Mouse (Mus musculus) lung, embryonic 14.5 days (tissue): ENCODE data around the gene Fam78a. TPM values are rescaled to one million over a fixed set of nuclear protein-coding genes. Genes with fewer than 3 reads are reported as not detected.

Experiments used
- ATAC-seq: fragments of 200-750 bp; cut with Nextera tagmentation; 2 replicates; pipeline ENCODE4 v1.8.0; 2017; ENCODE audit warnings: mild to moderate bottlenecking, moderate TSS enrichment, moderate library complexity; ENCODE audit not compliant: insufficient read depth
- DNase-seq: peaks from one replicate; pipeline ENCODE4 v3.0.0-alpha.2; 2015
- H3K27ac ChIP-seq: fragments of 300-500 bp; sonication (generic); 2 replicates; pipeline ENCODE4 v1.5.1; 2014; ENCODE audit warnings: low read depth, mild to moderate bottlenecking, moderate library complexity
- H3K27me3 ChIP-seq: fragments of 300-500 bp; sonication (generic); 2 replicates; pipeline ENCODE4 v1.6.1; 2014; ENCODE audit warnings: low read length, control low read depth; ENCODE audit not compliant: insufficient read depth
- H3K36me3 ChIP-seq: fragments of 300-500 bp; sonication (generic); 2 replicates; pipeline ENCODE4 v1.6.1; 2014; ENCODE audit warnings: control low read depth; ENCODE audit not compliant: insufficient read depth
- H3K4me1 ChIP-seq: fragments of 300-500 bp; sonication (generic); 2 replicates; pipeline ENCODE4 v1.6.1; 2014; ENCODE audit warnings: antibody characterized with exemption, control low read depth; ENCODE audit not compliant: insufficient read depth
- H3K4me2 ChIP-seq: fragments of 300-500 bp; sonication (generic); 2 replicates; pipeline ENCODE4 v1.6.1; 2014; ENCODE audit warnings: mild to moderate bottlenecking
- H3K4me3 ChIP-seq: fragments of 300-500 bp; sonication (generic); 2 replicates; pipeline ENCODE4 v1.5.1; 2014; ENCODE audit warnings: low read depth, low read length
- H3K9ac ChIP-seq: fragments of 300-500 bp; sonication (generic); 2 replicates; pipeline ENCODE4 v1.6.1; 2014
- H3K9me3 ChIP-seq: fragments of 300-500 bp; sonication (generic); 2 replicates; pipeline ENCODE4 v1.6.1; 2016; ENCODE audit warnings: low read depth, low read length, control low read depth
- CTCF ChIP-seq: IDR thresholded peaks from 2 replicates; pipeline ENCODE4 v1.5.1; 2016; ENCODE audit warnings: antibody characterized with exemption, low read depth
- WGBS: fragments of 180-500 bp; shearing (Covaris S2); extraction: QIAGEN DNeasy Blood & Tissue Kit; methylation state at CpG from one replicate; pipeline ENCODE4 v1.1.7; 2014; 5-methylcytosine and 5-hydroxymethylcytosine counted together
- microRNA-seq: library from miRNA; unstranded; fragments of <30 nt; microRNA quantifications from one replicate; pipeline ENCODE4, GENCODE M21; 2016; ENCODE audit warnings: borderline number of aligned reads
- polyA plus RNA-seq: library from polyadenylated mRNA; unstranded; fragments of >200 nt; fragmentation: Nextera tagmentation; extraction: Ambion mirVana; gene quantifications from 2 replicates; pipeline ENCODE4 v1.2.1, GENCODE M21; 2014

The Fam78a gene
- polyA plus RNA-seq, 1 experiment from 2014 or later: 4.9 TPM

DNA sequence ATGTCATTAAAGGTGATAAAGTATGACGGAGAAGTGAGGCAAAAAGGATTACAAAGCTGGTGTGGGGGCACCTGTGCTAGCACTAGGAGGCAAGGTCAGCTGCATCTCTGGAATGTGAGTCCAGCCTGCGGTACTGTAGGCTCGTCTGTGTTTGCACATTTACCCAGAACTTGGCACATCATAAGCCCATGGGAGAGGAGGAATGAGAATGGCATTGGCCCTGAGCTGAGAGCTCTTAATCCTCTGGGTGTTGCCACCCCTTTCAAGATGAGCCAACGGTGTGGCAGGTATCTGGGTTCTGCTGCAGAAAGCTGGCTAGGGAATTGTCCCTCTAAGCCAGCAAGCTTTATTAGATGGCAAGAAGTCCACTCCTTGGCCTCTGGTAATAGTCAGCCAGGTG, 65.0 kb downstream of the Fam78a start:
- DNase-seq (no peak), ATAC-seq (no peak)
- H3K36me3 ChIP-seq: peaks cover 96% of the 10 kb centered on the region
- no peaks in the 10 kb centered on the region for H3K27me3 ChIP-seq
- H3K9ac ChIP-seq: no peak overlapping the region
- TF ChIP-seq CTCF: no peak
- H3K4me1 ChIP-seq: no peaks in the 10 kb centered on the region
- no peak overlapping the region for H3K4me3 ChIP-seq
- 69% methylated on average over 4 of the region's 4 CpGs for WGBS
- no peak overlapping the region for H3K27ac ChIP-seq
- H3K9me3 ChIP-seq: no peaks in the 10 kb centered on the region
- H3K4me2 ChIP-seq: no peak overlapping the region

- no peaks in the 10 kb centered on the region for H3K9me3 ChIP-seq
- ATAC-seq (no peak), DNase-seq (peak; percentile 4)
- TF ChIP-seq CTCF: no peak
- H3K4me1 ChIP-seq: no peaks in the 10 kb centered on the region
- H3K9ac ChIP-seq: no peak overlapping the region
- H3K4me2 ChIP-seq: no peak overlapping the region
- peaks cover 89% of the 10 kb centered on the region for H3K36me3 ChIP-seq
- no peak overlapping the region for H3K4me3 ChIP-seq
- no peak overlapping the region for H3K27ac ChIP-seq
- no peaks in the 10 kb centered on the region for H3K27me3 ChIP-seq
- 85% methylated on average over 11 of the region's 11 CpGs for WGBS
Observed at GRCm38 (mm10) chr2:32008716-32009115, 75.9 kb downstream of the Fam78a start.

- no peak overlapping the region for H3K4me2 ChIP-seq
- DNase-seq: no peak
- peaks cover 89% of the 10 kb centered on the region for H3K36me3 ChIP-seq
- no peak for ATAC-seq
- WGBS: 80% methylated on average over 2 of the region's 2 CpGs
- H3K9ac ChIP-seq: no peak overlapping the region
- no peaks in the 10 kb centered on the region for H3K9me3 ChIP-seq
- TF ChIP-seq CTCF: no peak
- H3K27me3 ChIP-seq: no peaks in the 10 kb centered on the region
- H3K4me1 ChIP-seq: no peaks in the 10 kb centered on the region
- H3K27ac ChIP-seq: no peak overlapping the region
- no peak overlapping the region for H3K4me3 ChIP-seq
Observed at GRCm38 (mm10) chr2:32008311-32008710, 76.3 kb downstream of the Fam78a start.

Small RNA genes lying within 50 kb of the gene (microRNA-seq; reads per million reads assigned to microRNA genes)
- gene Mir7674: not detected

Other genes starting within 250 kb of the Fam78a start
- 0.07 TPM in 1 of 2 replicates, not detected in the other for gene Fibcd1, start 238.9 kb downstream of the Fam78a start, polyA plus RNA-seq
- 0.80 and 0.87 TPM in 2 replicates for gene Lamc3, start 197.6 kb downstream of the Fam78a start, polyA plus RNA-seq
- gene Aif1l, start 134.7 kb downstream of the Fam78a start, polyA plus RNA-seq: 39.8 and 42.3 TPM in 2 replicates
- gene Nup214, start 110.4 kb downstream of the Fam78a start, polyA plus RNA-seq: 82.4 and 84.6 TPM in 2 replicates
- gene Plpp7, start 10.7 kb upstream of the Fam78a start, polyA plus RNA-seq: 2.5 and 3.9 TPM in 2 replicates
- gene Prrc2b, start 66.2 kb upstream of the Fam78a start, polyA plus RNA-seq: 69.0 and 76.8 TPM in 2 replicates
- gene Pomt1, start 151.7 kb upstream of the Fam78a start, polyA plus RNA-seq: 19.4 and 21.6 TPM in 2 replicates
- 58.6 and 63.6 TPM in 2 replicates for gene Uck1, start 175.3 kb upstream of the Fam78a start, polyA plus RNA-seq
- gene Golga2, start 202.5 kb upstream of the Fam78a start, polyA plus RNA-seq: 24.0 and 25.2 TPM in 2 replicates
- 205 and 220 TPM in 2 replicates for gene Swi5, start 203.2 kb upstream of the Fam78a start, polyA plus RNA-seq